Mouse (Mus musculus) limb, embryonic 14.5 days (tissue): Measurements from ENCODE around the gene Neu2. TPM values are rescaled to one million over a fixed set of nuclear protein-coding genes. Genes with fewer than 3 reads are reported as not detected.

ENCODE experiments used
- ATAC-seq: fragments of 200-750 bp; cut with Nextera tagmentation; 2 replicates; pipeline ENCODE4 v1.8.0; 2017; ENCODE audit warnings: low read depth, moderate number of reproducible peaks, moderate TSS enrichment; ENCODE audit not compliant: low FRiP score
- DNase-seq: peaks from one replicate; pipeline ENCODE4 v3.0.0-alpha.2; 2015; ENCODE audit warnings: low spot score
- H3K27ac ChIP-seq: fragments of 300-500 bp; sonication (generic); replicated peaks from 2 replicates; pipeline ENCODE4 v1.5.1; 2014; ENCODE audit warnings: low read depth, mild to moderate bottlenecking, low read length, moderate library complexity, mixed read lengths
- H3K27me3 ChIP-seq: fragments of 300-500 bp; sonication (generic); 2 replicates; pipeline ENCODE4 v1.6.1; 2014; ENCODE audit warnings: low read length, mixed read lengths; ENCODE audit not compliant: control insufficient read depth, insufficient read depth
- H3K36me3 ChIP-seq: fragments of 300-500 bp; sonication (generic); 2 replicates; pipeline ENCODE4 v1.6.1; 2014; ENCODE audit warnings: mild to moderate bottlenecking, low read length, moderate library complexity, mixed read lengths; ENCODE audit not compliant: control insufficient read depth, insufficient read depth
- H3K4me1 ChIP-seq: fragments of 300-500 bp; sonication (generic); 2 replicates; pipeline ENCODE4 v1.6.1; 2014; ENCODE audit warnings: antibody characterized with exemption, low read length, mixed read lengths; ENCODE audit not compliant: control insufficient read depth, insufficient read depth
- H3K4me2 ChIP-seq: fragments of 300-500 bp; sonication (generic); replicated peaks from 2 replicates; pipeline ENCODE4 v1.6.1; 2014; ENCODE audit warnings: low read depth, mild to moderate bottlenecking, low read length, moderate library complexity; ENCODE audit not compliant: severe bottlenecking
- H3K4me3 ChIP-seq: fragments of 300-500 bp; sonication (generic); replicated peaks from 2 replicates; pipeline ENCODE4 v1.5.1; 2014; ENCODE audit warnings: low read length
- H3K9ac ChIP-seq: fragments of 300-500 bp; sonication (generic); 2 replicates; pipeline ENCODE4 v1.6.1; 2014; ENCODE audit warnings: mild to moderate bottlenecking, low read depth, low read length, moderate library complexity; ENCODE audit not compliant: severe bottlenecking
- H3K9me3 ChIP-seq: fragments of 300-500 bp; sonication (generic); 2 replicates; pipeline ENCODE4 v1.6.1; 2016; ENCODE audit warnings: low read length; ENCODE audit not compliant: control insufficient read depth
- POLR2A ChIP-seq: fragments of 200-500 bp; IDR thresholded peaks from 2 replicates; pipeline ENCODE4 v1.8.0; 2012; ENCODE audit warnings: inconsistent platforms, mild to moderate bottlenecking, moderate library complexity, borderline replicate concordance; ENCODE audit not compliant: insufficient read depth, insufficient read length; ENCODE audit errors: extremely low read depth
- WGBS: fragments of 180-500 bp; shearing (Covaris S2); extraction: QIAGEN DNeasy Blood & Tissue Kit; methylation state at CpG from one replicate; pipeline ENCODE4 v1.1.7; 2014; 5-methylcytosine and 5-hydroxymethylcytosine counted together
- polyA plus RNA-seq, 2 experiments: library from polyadenylated mRNA; depleted of rRNA in 1 of 2; stranded (reverse) in 1 of 2; unstranded in 1 of 2; fragments of >200 nt; fragmentation: Nextera tagmentation in 1 of 2; extraction: Ambion mirVana in 1 of 2; gene quantifications; 2 replicates each; pipeline versions ENCODE4 v1.2.1 to v1.2.3; 2012 to 2014

Gene Neu2
- polyA plus RNA-seq, 2 experiments: 0.04 TPM; not detected in 1

- Histone ChIP-seq H3K4me1 (no peaks in the 10 kb centered on the region), H3K4me2 (no peak overlapping the region), H3K9ac (no peak overlapping the region), H3K9me3 (no peaks in the 10 kb centered on the region), H3K4me3 (no peak overlapping the region), H3K27me3 (no peaks in the 10 kb centered on the region), H3K36me3 (no peaks in the 10 kb centered on the region), H3K27ac (no peak overlapping the region)
- no peak for DNase-seq
- WGBS: 76% methylated on average over 6 of the region's 6 CpGs
- TF ChIP-seq POLR2A: no peak
- ATAC-seq: no peak
These were observed 136.1 kb downstream of the Neu2 start for GRCm38 (mm10) chr1:87645748-87646147.

Other genes with a start within 250 kb of the Neu2 start
- gene Efhd1, start 245.5 kb upstream of the Neu2 start, polyA plus RNA-seq (2012; rRNA removed): 2.3 TPM in 2 replicates
- 2.2 and 2.5 TPM in 2 replicates for gene Efhd1, start 245.5 kb upstream of the Neu2 start, polyA plus RNA-seq (2014; fragmentation: Nextera tagmentation; extraction: Ambion mirVana)
- 64.0 and 65.6 TPM in 2 replicates for gene Gigyf2, start 182.9 kb upstream of the Neu2 start, polyA plus RNA-seq (2012; rRNA removed)
- gene Gigyf2, start 182.9 kb upstream of the Neu2 start, polyA plus RNA-seq (2014; fragmentation: Nextera tagmentation; extraction: Ambion mirVana): 47.7 and 57.5 TPM in 2 replicates
- gene Kcnj13, start 115.2 kb upstream of the Neu2 start, polyA plus RNA-seq (2012; rRNA removed): 0.32 and 0.44 TPM in 2 replicates
- 1.2 and 1.3 TPM in 2 replicates for gene Kcnj13, start 115.2 kb upstream of the Neu2 start, polyA plus RNA-seq (2014; fragmentation: Nextera tagmentation; extraction: Ambion mirVana)
- 204 and 319 TPM in 2 replicates for gene Snorc, start 39.6 kb upstream of the Neu2 start, polyA plus RNA-seq (2012; rRNA removed)
- gene Snorc, start 39.6 kb upstream of the Neu2 start, polyA plus RNA-seq (2014; fragmentation: Nextera tagmentation; extraction: Ambion mirVana): 53.9 and 69.9 TPM in 2 replicates
- 1.8 and 1.9 TPM in 2 replicates for gene Ngef, start 64.0 kb downstream of the Neu2 start, polyA plus RNA-seq (2012; rRNA removed)
- gene Ngef, start 64.0 kb downstream of the Neu2 start, polyA plus RNA-seq (2014; fragmentation: Nextera tagmentation; extraction: Ambion mirVana): 1.0 and 1.3 TPM in 2 replicates
- gene Inpp5d, start 110.4 kb downstream of the Neu2 start, polyA plus RNA-seq (2012; rRNA removed): 9.4 and 9.7 TPM in 2 replicates
- 5.9 and 9.8 TPM in 2 replicates for gene Inpp5d, start 110.4 kb downstream of the Neu2 start, polyA plus RNA-seq (2014; fragmentation: Nextera tagmentation; extraction: Ambion mirVana)
- 41.0 and 41.6 TPM in 2 replicates for gene Atg16l1, start 246.0 kb downstream of the Neu2 start, polyA plus RNA-seq (2012; rRNA removed)
- gene Atg16l1, start 246.0 kb downstream of the Neu2 start, polyA plus RNA-seq (2014; fragmentation: Nextera tagmentation; extraction: Ambion mirVana): 29.9 and 32.1 TPM in 2 replicates